ENCODE assay signal across 18 mouse cellular contexts in genomic region chr6:32807771-32808170, GRCm38 (mm10).
DNase-seq lines count a peak whose midpoint lies in the region; ATAC-seq and TF ChIP-seq lines count a peak whose summit lies in the region.
"Had no signal": no experiment of that assay in that cellular context is flagged by ENCODE, and none has a peak within 500 bp of the region (broad histone marks: within the 10 kb centered on the region; RNA-seq: fewer than 3 reads in every experiment).

No protein-coding gene starts in this region.

- H3K27ac ChIP-seq in forebrain, embryonic 14.5 days (ENCODE audit: low read depth, low read length): no peak overlapping the region
- H3K27ac ChIP-seq in forebrain, embryonic 15.5 days (replicated peaks): no peak overlapping the region
- peak overlapping the region; percentile 16; the same call in 1 of the 2 replicates for H3K27ac ChIP-seq in heart, adult 2 months
- H3K27ac ChIP-seq: embryonic facial prominence, embryonic 10.5 days; embryonic facial prominence, embryonic 12.5 days; forebrain, embryonic 13.5 days had no signal

- WGBS in forebrain, embryonic 14.5 days: 77% methylated on average over 4 of the region's 4 CpGs
- 56% methylated on average over 4 of the region's 4 CpGs for WGBS in forebrain, embryonic 15.5 days
- 93% methylated on average over 4 of the region's 4 CpGs for WGBS in heart, adult 2 months

- no peaks in the 10 kb centered on the region for H3K4me1 ChIP-seq in forebrain, embryonic 14.5 days (ENCODE audit: control insufficient read depth, insufficient read depth, low read length)
- H3K4me1 ChIP-seq in forebrain, embryonic 15.5 days: no peaks in the 10 kb centered on the region
- peaks cover 2% of the 10 kb centered on the region; the same call in 1 of the 2 replicates for H3K4me1 ChIP-seq in heart, adult 2 months (ENCODE audit: control insufficient read depth, insufficient read depth, low read length)
- H3K4me1 ChIP-seq: embryonic facial prominence, embryonic 10.5 days; embryonic facial prominence, embryonic 12.5 days; forebrain, embryonic 13.5 days had no signal

- ATAC-seq in forebrain, embryonic 14.5 days: no peak
- no peak for ATAC-seq in forebrain, embryonic 15.5 days (replicated peaks)
- ATAC-seq: forebrain, embryonic 13.5 days; forebrain, postnatal 0 days had no signal

- H3K36me3 ChIP-seq in forebrain, embryonic 14.5 days (ENCODE audit: control insufficient read depth, insufficient read depth, low read length): no peaks in the 10 kb centered on the region
- no peaks in the 10 kb centered on the region for H3K36me3 ChIP-seq in forebrain, embryonic 15.5 days
- peaks cover 12% of the 10 kb centered on the region for H3K36me3 ChIP-seq in heart, adult 2 months (ENCODE audit: control insufficient read depth, insufficient read depth, low read length)
- H3K36me3 ChIP-seq: embryonic facial prominence, embryonic 12.5 days had no signal

- no peaks in the 10 kb centered on the region for H3K9me3 ChIP-seq in forebrain, embryonic 14.5 days (replicated peaks; ENCODE audit: control insufficient read depth, low read length)
- H3K9me3 ChIP-seq in forebrain, embryonic 15.5 days: no peaks in the 10 kb centered on the region
- H3K9me3 ChIP-seq: embryonic facial prominence, embryonic 10.5 days; embryonic facial prominence, embryonic 12.5 days; forebrain, embryonic 13.5 days had no signal

- no peaks in the 10 kb centered on the region for H3K79me2 ChIP-seq in heart, adult 2 months (replicated peaks; ENCODE audit: control insufficient read depth, insufficient read depth, low read length)

- no peak overlapping the region for H3K4me2 ChIP-seq in forebrain, embryonic 14.5 days (ENCODE audit: low read length)
- no peak overlapping the region for H3K4me2 ChIP-seq in forebrain, embryonic 15.5 days (replicated peaks)
- H3K4me2 ChIP-seq: embryonic facial prominence, embryonic 12.5 days; forebrain, embryonic 13.5 days had no signal

- TF ChIP-seq POLR2A in heart, adult 2 months (IDR thresholded peaks at IDR 0.05; ENCODE audit: insufficient read depth, low read depth, low read length): no peak
- TF ChIP-seq POLR2A in brain, embryonic 14.5 days (IDR thresholded peaks at IDR 0.05; ENCODE audit: borderline replicate concordance, extremely low read depth, insufficient read depth, insufficient read length, poor library complexity, severe bottlenecking): no peak

- TF ChIP-seq CTCF in heart, adult 2 months (IDR thresholded peaks at IDR 0.05): no peak
- no peak for TF ChIP-seq CTCF in brain, embryonic 14.5 days (IDR thresholded peaks at IDR 0.05; ENCODE audit: borderline replicate concordance, extremely low read depth, insufficient read depth, insufficient read length)

- H3K9ac ChIP-seq in forebrain, embryonic 14.5 days (ENCODE audit: low read length): no peak overlapping the region
- no peak overlapping the region for H3K9ac ChIP-seq in forebrain, embryonic 15.5 days (replicated peaks)
- H3K9ac ChIP-seq in heart, adult 2 months (ENCODE audit: low read depth, low read length): no peak overlapping the region
- H3K9ac ChIP-seq: embryonic facial prominence, embryonic 12.5 days; forebrain, embryonic 13.5 days; forebrain, postnatal 0 days had no signal

- H3K4me3 ChIP-seq in forebrain, embryonic 14.5 days (ENCODE audit: low read depth, low read length): no peak overlapping the region
- no peak overlapping the region for H3K4me3 ChIP-seq in forebrain, embryonic 15.5 days
- no peak overlapping the region for H3K4me3 ChIP-seq in heart, adult 2 months
- H3K4me3 ChIP-seq: embryonic facial prominence, embryonic 10.5 days; embryonic facial prominence, embryonic 12.5 days; forebrain, embryonic 13.5 days had no signal

- intact Hi-C loops in heart, adult 2 months (cut with DNase I): no loop called here

- no peak for TF ChIP-seq EP300 in heart, adult 2 months (IDR thresholded peaks at IDR 0.05; ENCODE audit: insufficient read depth, low read depth, low read length)

- no peaks in the 10 kb centered on the region for H3K27me3 ChIP-seq in forebrain, embryonic 14.5 days (replicated peaks; ENCODE audit: control insufficient read depth, insufficient read depth, low read length)
- H3K27me3 ChIP-seq in forebrain, embryonic 15.5 days: no peaks in the 10 kb centered on the region
- no peaks in the 10 kb centered on the region for H3K27me3 ChIP-seq in heart, adult 2 months (ENCODE audit: control insufficient read depth, insufficient read depth, low read length)
- H3K27me3 ChIP-seq: embryonic facial prominence, embryonic 12.5 days; forebrain, embryonic 13.5 days had no signal

- DNase-seq in forebrain, embryonic 14.5 days (ENCODE audit: low spot score): peak; percentile 29
- DNase-seq in heart, adult 2 months: no peak
- no peak for DNase-seq in heart, postnatal 4 days
- peak; percentile 59 for DNase-seq in brain, embryonic 14.5 days (ENCODE audit: low read depth)
- no peak for DNase-seq in neural tube, embryonic 10.5 days (ENCODE audit: extremely low spot score, low spot score)
- DNase-seq: adrenal gland, adult 2 months; adrenal gland, postnatal 10 days; adrenal gland, postnatal 25 days; cerebellum, adult 11-12 months; cerebellum, adult 2 months; cerebellum, adult 9-10 months; cerebellum, postnatal 10 days; cerebellum, postnatal 25 days; forebrain, postnatal 0 days had no signal

Comparison
In these comparisons a context has a peak if more than half of its experiments do, and no peak if none do; other contexts are left out.
1. DNase-seq: peak in forebrain, embryonic 14.5 days (single experiment) and brain, embryonic 14.5 days (single experiment); none in heart, adult 2 months (0 of 2), heart, postnatal 4 days (single experiment) and neural tube, embryonic 10.5 days (single experiment).